Mouse (Mus musculus) lung, embryonic 14.5 days (tissue): ENCODE results near the gene Tubb4a. TPM values are rescaled to one million over a fixed set of nuclear protein-coding genes. Genes with fewer than 3 reads are reported as not detected.

ENCODE experiments used
- ATAC-seq: fragments of 200-750 bp; cut with Nextera tagmentation; 2 replicates; pipeline ENCODE4 v1.8.0; 2017; ENCODE audit warnings: mild to moderate bottlenecking, moderate TSS enrichment, moderate library complexity; ENCODE audit not compliant: insufficient read depth
- DNase-seq: peaks from one replicate; pipeline ENCODE4 v3.0.0-alpha.2; 2015
- H3K27ac ChIP-seq: fragments of 300-500 bp; sonication (generic); 2 replicates; pipeline ENCODE4 v1.5.1; 2014; ENCODE audit warnings: low read depth, mild to moderate bottlenecking, moderate library complexity
- H3K27me3 ChIP-seq: fragments of 300-500 bp; sonication (generic); 2 replicates; pipeline ENCODE4 v1.6.1; 2014; ENCODE audit warnings: low read length, control low read depth; ENCODE audit not compliant: insufficient read depth
- H3K36me3 ChIP-seq: fragments of 300-500 bp; sonication (generic); 2 replicates; pipeline ENCODE4 v1.6.1; 2014; ENCODE audit warnings: control low read depth; ENCODE audit not compliant: insufficient read depth
- H3K4me1 ChIP-seq: fragments of 300-500 bp; sonication (generic); 2 replicates; pipeline ENCODE4 v1.6.1; 2014; ENCODE audit warnings: antibody characterized with exemption, control low read depth; ENCODE audit not compliant: insufficient read depth
- H3K4me2 ChIP-seq: fragments of 300-500 bp; sonication (generic); 2 replicates; pipeline ENCODE4 v1.6.1; 2014; ENCODE audit warnings: mild to moderate bottlenecking
- H3K4me3 ChIP-seq: fragments of 300-500 bp; sonication (generic); 2 replicates; pipeline ENCODE4 v1.5.1; 2014; ENCODE audit warnings: low read depth, low read length
- H3K9ac ChIP-seq: fragments of 300-500 bp; sonication (generic); 2 replicates; pipeline ENCODE4 v1.6.1; 2014
- H3K9me3 ChIP-seq: fragments of 300-500 bp; sonication (generic); 2 replicates; pipeline ENCODE4 v1.6.1; 2016; ENCODE audit warnings: low read depth, low read length, control low read depth
- CTCF ChIP-seq: IDR thresholded peaks from 2 replicates; pipeline ENCODE4 v1.5.1; 2016; ENCODE audit warnings: antibody characterized with exemption, low read depth
- WGBS: fragments of 180-500 bp; shearing (Covaris S2); extraction: QIAGEN DNeasy Blood & Tissue Kit; methylation state at CpG from one replicate; pipeline ENCODE4 v1.1.7; 2014; 5-methylcytosine and 5-hydroxymethylcytosine counted together
- polyA plus RNA-seq: library from polyadenylated mRNA; unstranded; fragments of >200 nt; fragmentation: Nextera tagmentation; extraction: Ambion mirVana; gene quantifications from 2 replicates; pipeline ENCODE4 v1.2.1, GENCODE M21; 2014

Tubb4a gene
- polyA plus RNA-seq, 1 experiment from 2014 or later = 20.3 TPM

DNA sequence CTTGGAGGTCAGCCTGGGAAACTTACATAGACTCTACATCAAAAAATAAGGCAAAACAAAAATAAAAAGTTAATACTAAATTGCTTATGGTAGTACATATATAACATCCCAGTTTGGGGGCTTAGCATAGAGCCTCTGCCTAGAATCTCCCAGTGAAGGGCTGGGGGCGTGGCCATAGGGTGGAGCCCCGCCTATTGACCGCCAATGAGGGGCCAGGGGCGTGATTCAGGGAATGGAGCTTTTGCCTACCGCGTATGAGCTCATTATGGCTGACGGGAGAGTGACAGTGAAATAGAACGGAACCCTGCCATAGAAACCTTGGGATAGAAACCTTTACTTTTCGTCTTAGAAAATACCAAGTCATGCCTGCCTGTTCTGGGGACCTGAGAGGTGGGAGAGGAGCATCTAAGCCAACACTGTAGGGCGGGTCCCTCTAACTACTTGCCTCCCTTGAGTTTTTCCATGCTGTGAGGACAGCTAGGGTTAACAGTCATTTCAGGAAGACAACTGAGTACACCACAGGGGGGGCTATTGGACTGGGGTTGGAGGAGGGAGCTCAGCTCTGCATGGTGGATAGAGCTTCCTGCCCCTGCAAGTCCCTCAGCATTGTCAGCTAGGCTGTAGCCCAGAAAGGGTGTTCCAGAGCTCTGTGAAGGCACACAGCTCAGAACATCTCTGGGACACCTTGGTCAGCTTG lies 12.2 kb upstream of the Tubb4a start:
- Histone ChIP-seq H3K9me3 (no peaks in the 10 kb centered on the region), H3K27ac (no peak overlapping the region), H3K4me3 (no peak overlapping the region), H3K4me2 (no peak overlapping the region), H3K27me3 (no peaks in the 10 kb centered on the region), H3K36me3 (no peaks in the 10 kb centered on the region), H3K9ac (no peak overlapping the region), H3K4me1 (peaks cover 5% of the 10 kb centered on the region; the same call in 1 of the 2 replicates)
- WGBS = 7% methylated on average over 10 of the region's 10 CpGs
- peak; percentile 58 for DNase-seq
- ATAC-seq = no peak
- TF ChIP-seq CTCF = no peak

DNA sequence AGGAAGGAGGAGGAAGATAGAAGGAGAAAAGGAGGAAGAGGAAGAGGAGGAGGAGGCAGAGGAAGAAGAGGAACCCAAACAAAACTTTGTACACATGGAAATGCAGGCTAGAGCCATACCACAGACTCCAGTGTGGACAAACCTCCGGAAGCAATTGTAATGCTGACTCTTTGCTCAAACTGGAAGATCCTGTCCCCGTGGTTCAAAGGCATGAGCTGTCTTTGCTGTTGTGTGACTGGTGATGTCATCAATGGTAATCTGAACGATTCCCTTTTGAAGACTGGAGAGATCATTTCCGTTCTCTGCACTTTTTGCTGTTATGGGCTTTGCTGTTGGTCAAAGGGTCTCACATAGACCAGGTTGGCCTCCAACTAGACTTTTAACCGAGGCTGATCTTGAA lies 10.7 kb upstream of the Tubb4a start:
- no peak overlapping the region for H3K4me3 ChIP-seq
- 65% methylated on average over 5 of the region's 5 CpGs for WGBS
- H3K9ac ChIP-seq = no peak overlapping the region
- H3K27me3 ChIP-seq = no peaks in the 10 kb centered on the region
- no peaks in the 10 kb centered on the region for H3K9me3 ChIP-seq
- H3K4me2 ChIP-seq = no peak overlapping the region
- no peak for TF ChIP-seq CTCF
- no peak overlapping the region for H3K27ac ChIP-seq
- DNase-seq = no peak
- H3K36me3 ChIP-seq = no peaks in the 10 kb centered on the region
- no peak for ATAC-seq
- H3K4me1 ChIP-seq = no peaks in the 10 kb centered on the region; the same call in 1 of the 2 replicates

GRCm38 (mm10) chr17:57096623-57096920 lies 9.0 kb upstream of the Tubb4a start:
- H3K9ac ChIP-seq = no peak overlapping the region
- DNase-seq (peak; percentile 88), ATAC-seq (peak; percentile 85)
- no peaks in the 10 kb centered on the region for H3K9me3 ChIP-seq
- no peaks in the 10 kb centered on the region for H3K27me3 ChIP-seq
- no peak overlapping the region for H3K4me3 ChIP-seq
- 2% methylated on average over 11 of the region's 11 CpGs for WGBS
- H3K4me2 ChIP-seq = peak overlapping the region; percentile 51
- H3K36me3 ChIP-seq = no peaks in the 10 kb centered on the region
- peak; percentile 94 for TF ChIP-seq CTCF
- H3K27ac ChIP-seq = no peak overlapping the region
- H3K4me1 ChIP-seq = no peaks in the 10 kb centered on the region; the same call in 1 of the 2 replicates

DNA sequence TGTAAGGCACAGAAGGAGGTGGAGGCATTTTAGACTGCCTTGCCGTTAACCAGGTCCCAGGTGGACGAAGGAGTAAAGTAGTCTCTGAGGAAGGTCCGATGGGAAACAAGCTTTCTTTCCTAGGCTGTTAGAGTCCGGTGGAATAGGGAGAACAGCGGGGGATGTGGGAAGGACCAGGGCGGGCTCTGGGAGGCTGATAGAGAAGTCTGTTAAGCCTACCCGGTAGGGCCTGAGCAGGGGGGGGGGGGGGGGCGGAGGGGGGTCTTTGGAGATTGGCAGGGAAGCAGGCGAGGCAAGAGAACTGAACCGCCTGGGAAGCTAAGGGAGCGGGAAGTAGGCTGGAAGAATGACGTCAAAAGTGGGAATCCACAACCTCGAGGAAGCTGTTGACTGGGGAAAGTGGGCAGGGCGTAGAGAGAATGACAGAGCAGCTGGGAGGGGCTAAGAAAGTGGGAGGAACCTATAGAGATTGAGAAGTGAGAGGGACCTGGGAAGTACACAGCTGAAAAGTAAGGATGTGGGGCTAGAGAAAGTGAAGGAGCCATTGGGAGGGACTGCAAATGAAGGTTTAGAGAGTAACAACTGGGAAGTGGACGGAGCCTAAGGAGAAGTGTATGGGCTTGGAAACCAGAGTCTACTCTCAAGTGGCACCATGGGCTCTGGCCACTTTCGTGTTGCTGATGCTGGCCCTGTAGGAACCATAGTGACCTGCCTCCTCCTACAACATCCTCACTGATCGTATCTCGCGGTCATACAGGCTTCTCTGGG lies 8.5 kb upstream of the Tubb4a start:
- no peaks in the 10 kb centered on the region for H3K9me3 ChIP-seq
- H3K4me1 ChIP-seq = no peaks in the 10 kb centered on the region; the same call in 1 of the 2 replicates
- H3K27ac ChIP-seq = no peak overlapping the region
- TF ChIP-seq CTCF = no peak
- DNase-seq (peak; percentile 80), ATAC-seq (peak; percentile 84)
- no peak overlapping the region for H3K9ac ChIP-seq
- no peaks in the 10 kb centered on the region for H3K36me3 ChIP-seq
- peak overlapping the region; percentile 51 for H3K4me2 ChIP-seq
- peak overlapping the region; percentile 3; the same call in 1 of the 2 replicates for H3K4me3 ChIP-seq
- WGBS = 1% methylated on average over 18 of the region's 19 CpGs
- H3K27me3 ChIP-seq = no peaks in the 10 kb centered on the region

- WGBS = 82% methylated on average over 3 of the region's 3 CpGs
Observed at GRCm38 (mm10) chr17:57094222-57094621, 6.6 kb upstream of the Tubb4a start.

GRCm38 (mm10) chr17:57085970-57086757 lies 1.4 kb downstream of the Tubb4a start:
- H3K4me1 ChIP-seq = no peaks in the 10 kb centered on the region
- WGBS = 80% methylated on average over 11 of the region's 11 CpGs
- H3K27ac ChIP-seq = no peak overlapping the region
- H3K4me3 ChIP-seq = no peak overlapping the region
- H3K9me3 ChIP-seq = no peaks in the 10 kb centered on the region
- peaks cover 6% of the 10 kb centered on the region; the same call in 1 of the 2 replicates for H3K27me3 ChIP-seq
- no peak overlapping the region for H3K9ac ChIP-seq
- DNase-seq (no peak), ATAC-seq (no peak)
- no peak for TF ChIP-seq CTCF
- H3K4me2 ChIP-seq = no peak overlapping the region
- no peaks in the 10 kb centered on the region for H3K36me3 ChIP-seq

More at GRCm38 (mm10) chr17:57094222-57094621, 6.6 kb upstream of the Tubb4a start:
- no peaks in the 10 kb centered on the region for H3K9me3 ChIP-seq
- ATAC-seq = no peak
- TF ChIP-seq CTCF = no peak
- no peaks in the 10 kb centered on the region; the same call in 1 of the 2 replicates for H3K4me1 ChIP-seq
- no peak overlapping the region for H3K4me2 ChIP-seq
- H3K4me3 ChIP-seq = no peak overlapping the region
- no peak for DNase-seq
- H3K36me3 ChIP-seq = no peaks in the 10 kb centered on the region
- no peak overlapping the region for H3K9ac ChIP-seq
- H3K27ac ChIP-seq = no peak overlapping the region
- no peaks in the 10 kb centered on the region for H3K27me3 ChIP-seq
